Mouse (Mus musculus): ENCODE data around the gene Tcf12.
A peak's percentile ranks its signal among the peaks of the same experiment; 100 is the strongest.

Gene Tcf12

DNA sequence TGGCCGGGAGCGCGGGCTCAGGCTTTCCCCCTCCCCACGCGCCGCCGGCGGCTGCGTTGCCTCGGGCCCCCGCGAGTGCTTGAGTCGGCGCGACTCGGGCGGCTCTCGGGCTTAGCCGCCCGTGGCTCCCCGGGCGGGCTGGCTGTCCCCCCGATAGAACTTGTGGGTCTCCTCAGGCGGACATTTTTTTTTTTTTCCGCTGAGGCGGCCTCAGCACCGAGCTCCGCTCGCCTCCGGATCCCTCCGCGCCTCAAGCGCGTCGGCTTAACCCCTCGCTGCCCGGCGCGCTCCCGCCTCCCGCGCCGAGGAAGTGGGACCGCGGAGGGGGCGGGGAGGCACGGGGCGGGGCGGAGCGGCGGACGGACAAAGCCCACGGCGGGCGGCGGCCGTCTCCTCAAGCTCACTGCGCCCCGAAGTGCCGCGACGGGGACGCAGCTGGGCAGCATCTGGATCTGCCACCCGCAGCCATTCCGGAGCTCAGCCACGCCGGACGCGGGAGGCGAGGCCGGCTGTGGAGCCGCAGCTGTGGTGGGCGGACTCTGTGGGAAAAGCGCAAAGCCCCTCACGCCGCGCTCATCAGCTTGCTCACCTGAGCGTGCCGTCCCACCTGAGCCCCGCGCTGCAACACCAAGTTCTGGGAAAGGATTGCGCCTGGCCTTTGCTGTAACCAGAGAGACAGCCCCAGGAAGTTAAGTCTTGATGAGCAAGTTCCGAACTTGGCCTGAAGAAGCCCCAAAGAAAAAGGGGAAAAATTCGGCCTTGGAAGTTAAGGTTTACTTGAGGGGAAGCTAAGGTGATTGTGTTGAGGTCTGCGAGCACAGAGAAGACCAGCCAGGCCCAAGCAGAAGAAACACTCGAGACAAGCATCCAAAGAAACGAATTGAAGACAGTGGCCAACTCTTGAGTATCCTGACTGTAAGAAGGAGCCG is at the start of gene Tcf12:
Gene Tcf12 (minus strand): TSS at position 250 of the 929 bp plus-strand sequence.
- DNase-seq: peak; percentile 87 to 90

DNA sequence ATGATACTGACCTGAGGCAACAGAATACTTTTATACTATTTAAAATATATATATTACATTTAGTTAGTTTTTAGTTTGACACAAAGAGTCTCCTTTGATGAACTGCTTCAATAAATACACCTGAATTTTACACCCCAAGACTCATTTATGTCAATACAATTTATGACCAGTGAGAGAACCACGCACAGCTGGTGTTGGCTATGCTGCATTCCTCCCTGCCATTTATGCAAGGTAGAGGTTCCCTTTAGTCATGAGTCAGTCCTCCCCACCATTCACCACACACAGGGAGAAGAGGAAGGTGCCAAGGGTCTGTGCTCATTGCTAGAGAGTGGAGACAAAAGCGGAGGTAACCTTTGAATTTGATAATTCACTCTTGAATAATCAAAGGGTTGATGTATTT is 46.7 kb upstream of the Tcf12 start:
- no peak for DNase-seq

DNA sequence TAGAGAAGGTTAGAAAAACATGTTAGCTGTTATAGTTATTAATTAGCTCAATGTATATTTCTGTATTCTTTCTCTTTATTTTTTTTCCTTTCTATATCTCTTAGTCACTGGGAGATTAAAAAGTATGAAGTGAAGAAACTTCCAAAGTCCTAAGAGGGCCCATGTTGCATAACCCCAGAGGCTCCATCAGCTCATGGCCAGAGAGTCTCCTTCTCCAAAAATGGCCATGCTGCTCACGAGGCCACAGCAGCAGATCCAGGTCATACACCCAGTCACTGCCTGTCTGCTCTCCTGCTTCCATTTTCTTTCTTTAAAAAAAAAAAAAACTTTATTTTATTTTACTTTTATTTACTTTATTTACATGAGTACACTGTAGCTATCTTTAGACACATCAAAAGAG is 45.4 kb upstream of the Tcf12 start:
- DNase-seq: no peak

DNA sequence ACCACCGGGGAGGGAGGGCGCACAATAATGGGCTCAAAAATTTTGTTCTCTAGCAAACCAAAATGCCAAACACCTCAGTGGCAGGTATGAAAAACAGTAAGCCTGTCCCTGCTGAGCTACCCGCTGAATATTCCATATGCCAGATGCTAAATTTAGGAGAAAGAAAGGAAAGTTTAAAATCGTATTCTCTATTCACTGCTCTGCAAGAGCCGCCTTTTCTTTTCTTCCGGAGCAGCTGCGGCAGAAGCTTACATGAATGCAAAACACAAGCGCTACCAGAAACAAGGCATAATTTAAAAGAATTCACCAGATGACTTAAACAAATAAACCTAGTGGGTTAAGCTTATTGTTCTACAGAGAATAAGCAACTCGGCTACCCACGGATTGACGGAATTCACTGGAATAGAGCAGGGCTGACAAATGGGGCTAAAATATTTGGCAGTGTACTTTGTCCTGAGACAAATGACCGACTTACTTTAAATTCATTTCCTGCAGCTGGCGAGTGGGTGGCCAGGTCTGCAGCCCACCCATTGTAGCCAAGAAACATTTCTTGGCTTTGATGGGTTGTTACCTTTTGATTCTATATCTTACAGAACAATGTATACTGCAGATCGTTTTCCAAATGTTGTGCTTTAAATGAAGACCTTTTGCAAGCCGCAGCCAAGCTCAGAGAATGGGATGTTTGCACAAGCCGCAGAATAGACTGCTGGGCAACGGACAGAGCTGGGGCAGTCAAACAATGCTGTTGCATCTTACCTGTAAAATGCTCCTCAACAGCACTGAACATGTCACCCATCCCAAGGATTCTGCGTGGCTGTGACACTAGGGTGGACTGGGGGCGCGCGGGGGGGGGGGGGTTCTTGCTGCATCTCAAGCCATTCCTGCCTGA is 43.8 kb upstream of the Tcf12 start:
- peak; percentile 19 to 50 for DNase-seq

DNA sequence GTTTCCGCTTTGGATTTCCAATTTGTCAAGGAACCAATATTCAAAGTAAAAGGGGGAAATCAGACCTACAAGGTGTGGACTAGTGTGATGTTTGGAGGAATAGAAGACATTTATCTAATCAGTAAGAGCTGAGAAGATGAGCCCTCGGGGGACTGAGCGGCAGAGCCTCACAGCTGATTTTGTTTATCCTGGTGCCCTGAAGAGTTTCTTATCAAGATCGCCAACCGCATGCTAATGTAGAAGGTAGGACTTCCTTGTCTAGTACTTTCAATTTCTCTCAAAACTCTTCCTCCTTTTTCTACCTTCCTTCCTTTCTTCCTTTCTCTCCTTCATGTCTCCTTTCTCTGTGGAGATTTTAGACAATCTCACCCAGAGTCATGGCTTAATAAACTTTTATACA is 32.5 kb upstream of the Tcf12 start:
- no peak for DNase-seq

DNA sequence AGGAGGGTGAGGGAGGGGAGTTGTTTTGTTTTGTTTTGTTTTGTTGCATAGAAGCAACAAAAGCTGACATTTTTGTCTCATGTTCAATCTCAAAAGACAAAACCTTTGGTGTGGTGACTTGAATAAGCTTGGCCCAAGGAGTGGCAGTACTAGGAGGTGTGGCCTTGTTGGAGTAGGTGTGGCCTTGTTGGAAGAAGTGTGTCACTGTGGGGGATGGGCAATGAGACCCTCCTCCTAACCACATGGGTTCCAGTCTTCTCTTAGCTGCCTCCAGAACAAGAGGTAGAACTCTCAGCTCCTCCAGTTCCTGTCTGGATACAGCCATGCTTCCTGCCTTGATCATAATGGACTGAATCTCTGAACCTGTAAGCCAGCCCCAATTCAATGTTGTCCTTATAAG is 26.2 kb upstream of the Tcf12 start:
- no peak for DNase-seq

DNA sequence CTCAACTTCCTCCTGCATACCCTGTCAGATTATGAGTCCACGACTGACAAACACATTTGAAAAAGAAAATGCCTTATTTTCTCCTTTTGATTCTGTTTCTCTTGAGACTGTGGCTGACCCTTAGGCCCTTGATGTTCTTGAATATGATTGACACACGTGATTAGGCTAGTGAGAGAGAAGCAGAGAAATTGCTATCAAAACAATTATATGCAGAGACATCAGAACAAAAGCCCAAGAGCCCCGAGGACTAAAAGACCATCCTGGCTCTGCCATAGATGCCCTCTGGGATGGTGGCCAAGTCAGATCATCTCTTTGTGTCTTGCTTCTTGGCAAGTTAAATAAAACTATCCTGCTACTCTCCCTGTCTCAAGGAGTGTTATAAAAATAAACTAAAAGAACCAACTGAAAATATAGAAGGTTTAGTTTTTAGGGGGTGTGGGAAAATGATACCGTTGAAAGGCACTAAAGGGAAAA is 22.1 kb upstream of the Tcf12 start:
- DNase-seq: peak; percentile 50 to 56

DNA sequence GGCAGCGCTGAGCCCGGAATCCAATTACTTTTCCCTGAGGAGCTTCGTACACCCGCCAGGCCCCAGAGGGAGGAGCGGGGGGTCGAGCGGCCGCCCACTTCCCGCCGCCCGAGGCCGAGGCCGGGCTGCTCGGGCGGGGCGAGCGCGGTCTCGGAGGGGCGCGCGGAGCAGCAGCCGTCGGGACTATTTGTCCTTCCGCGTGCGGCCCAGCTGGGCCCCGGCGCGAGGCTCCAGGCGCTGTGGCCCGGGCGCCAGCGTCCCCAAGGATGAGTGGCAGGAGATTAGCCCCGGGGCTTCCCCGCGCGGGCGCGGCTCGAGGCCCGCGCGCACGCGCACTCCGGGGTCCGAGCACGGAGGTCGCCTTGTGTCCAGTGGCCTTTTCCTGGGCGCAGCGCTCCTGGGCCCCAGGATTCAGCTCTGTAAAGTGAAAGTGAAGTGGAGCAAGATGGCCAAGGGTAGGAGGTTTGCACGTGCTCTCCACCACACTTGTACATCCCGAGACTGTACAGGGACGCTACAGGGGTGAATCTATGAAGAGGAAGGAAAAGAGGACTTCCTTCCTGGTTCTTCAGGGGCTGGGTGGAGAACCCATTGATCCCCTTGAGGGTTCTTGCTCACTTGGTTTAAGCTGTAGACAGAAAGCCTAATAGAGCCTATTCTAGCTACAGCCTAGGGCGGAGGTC is 21.6 kb upstream of the Tcf12 start:
- peak; percentile 86 to 91 for DNase-seq

DNA sequence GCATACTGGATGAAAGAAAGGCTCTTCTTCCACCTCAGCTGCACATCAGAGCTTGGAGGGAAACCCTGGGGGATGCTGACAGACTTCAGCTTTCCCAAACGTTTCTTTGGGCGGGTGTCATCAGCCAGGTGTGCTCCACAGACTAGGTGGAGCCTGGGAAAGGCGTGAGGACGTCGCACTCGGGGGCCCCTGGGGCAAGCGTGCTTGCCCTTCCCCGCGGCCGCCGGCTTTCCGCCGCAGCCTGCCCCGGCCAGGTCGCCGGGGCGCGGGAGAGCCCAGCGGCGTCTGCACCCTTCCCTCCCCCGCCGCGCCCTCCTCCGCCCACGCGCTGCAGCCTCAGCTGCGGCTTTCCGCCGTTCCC is 21.0 kb upstream of the Tcf12 start:
- no peak for DNase-seq

DNA sequence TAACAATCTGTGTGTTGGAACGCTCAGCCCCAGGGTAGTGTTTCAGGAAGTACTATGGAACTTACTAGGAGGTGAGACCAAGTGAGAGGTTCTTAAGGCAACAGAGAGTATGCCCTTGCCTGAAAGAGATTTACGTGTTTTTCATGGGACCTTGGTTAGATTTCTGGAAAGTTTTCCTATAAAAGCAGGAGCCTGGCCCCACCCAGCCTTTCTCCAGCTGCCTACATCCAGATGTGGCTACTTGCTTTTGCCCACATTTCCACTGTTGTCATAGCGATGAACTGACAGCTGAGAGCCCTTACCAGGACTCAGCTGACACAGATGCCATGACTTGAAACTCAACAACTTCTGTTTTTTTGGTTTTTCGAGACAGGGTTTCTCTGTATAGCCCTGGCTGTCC is 18.2 kb upstream of the Tcf12 start:
- DNase-seq: no peak

DNA sequence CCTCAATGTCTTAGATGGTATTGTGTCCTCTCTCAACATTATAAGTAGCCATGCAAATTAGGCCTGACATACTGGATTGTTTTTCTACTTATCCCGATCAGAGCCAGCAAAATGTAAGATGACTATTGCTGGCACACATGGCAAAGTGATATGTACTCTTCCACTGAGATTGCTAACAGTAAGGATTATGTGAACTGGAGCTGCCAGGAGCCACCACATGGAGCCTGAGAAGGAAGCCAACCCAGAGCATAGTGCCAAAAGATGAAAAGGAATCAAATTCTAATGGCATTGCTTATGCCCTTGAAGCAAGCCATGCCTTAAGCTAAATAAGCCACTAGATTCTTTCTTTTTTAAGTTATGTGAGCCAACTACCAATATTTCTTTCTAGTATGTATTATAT is 13.8 kb upstream of the Tcf12 start:
- DNase-seq: peak; percentile 74 to 89

DNA sequence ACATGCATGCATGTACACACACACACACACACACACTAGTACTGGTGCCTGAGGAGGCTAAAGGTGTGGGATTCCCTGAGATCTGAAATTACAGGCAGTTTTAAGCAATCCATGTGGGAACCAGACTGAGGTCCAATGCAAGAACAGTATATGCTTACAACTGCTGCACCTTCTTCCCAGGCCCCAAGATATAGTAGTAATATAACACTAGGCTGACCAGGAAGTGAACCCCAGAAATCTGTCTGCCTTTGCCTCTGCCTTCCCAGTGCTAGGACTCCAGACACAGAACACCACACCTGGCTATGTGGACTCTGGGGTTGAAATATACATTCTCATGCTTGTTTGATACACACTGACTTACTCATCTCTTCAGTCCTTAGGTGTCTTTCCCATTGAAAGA is 6.8 kb upstream of the Tcf12 start:
- no peak for DNase-seq

DNA sequence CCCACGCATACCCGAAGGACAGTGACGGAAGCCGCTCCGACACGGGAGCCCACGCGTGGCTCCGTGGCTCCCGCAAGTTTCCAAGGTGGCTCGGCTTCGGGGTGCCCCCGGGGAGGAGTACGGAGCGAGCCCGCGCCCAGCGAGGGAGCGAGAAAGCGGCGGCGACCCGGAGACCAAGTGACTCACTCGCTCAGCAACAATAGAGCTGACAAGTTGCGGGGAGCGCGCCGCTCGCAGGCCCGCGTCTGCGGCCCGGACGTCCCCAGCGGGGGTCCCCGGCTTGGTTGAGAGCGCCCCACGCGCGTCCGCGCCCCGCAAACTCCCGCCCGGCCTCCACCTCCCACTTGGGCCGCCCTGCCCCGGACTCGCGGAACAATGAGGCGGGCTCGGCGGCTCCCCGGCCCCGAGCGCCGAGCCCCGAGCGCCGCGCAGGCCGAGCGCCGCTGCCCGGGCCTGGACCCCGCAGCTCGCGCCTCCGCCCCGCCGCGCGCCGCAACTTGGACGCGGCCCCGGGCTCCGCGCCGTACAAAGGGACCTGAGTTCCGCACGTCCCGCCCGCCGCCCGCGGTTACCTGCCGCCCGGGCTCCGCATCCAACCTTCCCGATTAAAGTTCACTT is 558 bp downstream of the Tcf12 start:
- peak; percentile 84 to 88 for DNase-seq

DNA sequence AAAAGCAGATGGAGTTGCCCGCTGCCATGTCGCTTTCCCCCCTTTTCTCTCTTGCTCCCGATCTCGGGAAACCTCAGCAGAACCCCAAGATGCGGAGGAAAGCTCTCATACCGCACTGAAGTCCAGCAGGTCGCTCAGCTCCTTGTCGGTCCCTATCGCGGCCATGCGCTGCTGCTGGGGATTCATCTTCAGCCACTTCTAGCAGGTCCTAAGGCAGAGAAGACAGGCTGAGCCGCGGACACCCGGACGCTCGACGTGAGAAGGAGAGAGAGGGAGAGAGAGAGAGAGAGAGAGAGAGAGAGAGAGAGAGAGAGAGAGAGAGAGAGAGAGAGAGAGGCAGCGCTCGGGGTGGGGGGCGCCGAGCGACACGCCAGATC is 1.1 kb downstream of the Tcf12 start:
- DNase-seq: peak; percentile 52 to 62

DNA sequence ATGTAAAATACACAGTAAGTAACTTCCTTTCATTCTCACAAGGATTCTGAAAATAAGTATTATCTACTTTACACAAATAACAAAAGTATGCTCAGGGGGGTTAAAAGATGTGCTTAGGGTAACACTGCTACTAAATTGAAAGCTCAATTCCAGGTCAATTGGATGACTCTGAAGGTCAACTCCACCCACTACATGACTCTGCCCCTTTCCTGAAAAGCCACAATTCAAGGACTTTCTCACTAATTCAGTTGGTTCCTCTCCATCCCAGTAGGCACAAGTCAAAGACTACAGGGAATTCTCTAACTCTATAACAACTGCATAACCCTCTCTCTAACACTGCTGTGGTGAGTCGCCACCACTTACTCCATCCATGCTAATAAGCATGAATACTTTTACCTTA is 8.2 kb downstream of the Tcf12 start:
- no peak for DNase-seq

DNA sequence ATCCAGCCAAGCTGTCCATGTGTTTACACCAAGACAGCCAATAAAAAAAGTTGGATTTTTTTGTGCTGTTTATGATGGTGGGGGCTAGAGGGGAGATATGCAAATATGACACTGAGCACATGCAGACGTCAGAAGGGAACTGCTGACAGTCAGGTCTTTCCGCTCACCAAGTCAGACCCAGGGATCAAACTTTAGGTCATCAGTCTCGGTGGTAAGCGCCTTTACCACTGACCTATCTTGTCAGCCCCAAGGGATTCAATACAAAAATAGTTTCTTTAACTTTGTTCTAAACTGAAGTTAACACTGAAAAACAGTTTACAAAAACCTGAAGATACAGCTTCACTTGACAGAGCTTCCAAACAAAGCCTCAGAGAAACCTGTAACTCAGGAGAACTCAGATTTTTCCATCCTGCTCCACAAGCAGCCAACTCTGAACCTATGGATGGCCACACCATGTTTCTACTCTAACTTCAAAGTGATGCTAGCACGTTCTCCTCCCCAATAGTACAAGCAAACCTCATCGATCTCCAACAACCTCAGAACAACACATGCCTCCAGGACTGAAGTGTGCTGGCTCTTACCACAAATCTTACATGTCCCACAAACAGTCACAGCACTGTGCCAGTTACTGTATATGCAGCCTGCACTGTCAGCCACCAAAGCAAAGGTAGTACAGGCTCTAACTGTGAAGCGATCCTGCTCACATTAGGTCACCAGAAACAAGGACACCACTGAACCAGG is 11.6 kb downstream of the Tcf12 start:
- DNase-seq: no peak

DNA sequence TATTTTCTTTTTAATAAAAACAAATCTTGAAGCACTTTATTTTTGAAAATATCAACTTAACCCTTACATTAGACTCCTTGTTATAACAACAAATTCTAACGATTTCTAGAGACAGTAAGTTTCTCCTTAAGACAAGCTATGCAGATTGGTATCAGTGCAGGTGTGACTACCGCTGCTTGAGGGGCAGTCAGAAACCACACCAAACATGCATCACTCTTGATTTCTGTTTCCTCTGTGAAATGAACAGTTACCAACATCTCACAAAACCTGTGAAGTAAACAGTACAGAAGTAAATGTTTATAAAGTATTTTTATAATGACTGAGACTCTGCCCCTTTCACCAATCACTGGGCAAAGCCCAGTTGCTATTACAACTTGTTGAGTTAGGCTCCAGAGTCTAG is 13.6 kb downstream of the Tcf12 start:
- DNase-seq: no peak

DNA sequence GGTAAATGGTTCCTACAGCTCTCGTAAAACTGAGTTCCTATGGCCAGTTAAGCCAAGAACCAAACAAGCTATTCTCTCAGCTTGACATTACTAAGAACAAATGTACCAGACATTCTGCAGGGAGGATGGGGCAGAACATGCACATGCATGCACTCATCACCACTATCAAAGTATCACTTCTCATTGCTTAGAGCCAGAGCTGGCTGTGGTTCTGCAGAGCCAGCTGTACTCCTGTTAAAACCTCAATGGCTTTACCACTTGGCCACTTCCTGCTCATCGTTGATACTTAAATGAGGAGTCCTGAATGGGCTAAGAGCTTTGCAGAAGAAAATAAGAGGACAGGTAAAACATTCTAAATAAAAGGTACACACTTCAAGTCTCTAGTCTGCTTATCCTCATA is 14.6 kb downstream of the Tcf12 start:
- no peak for DNase-seq

DNA sequence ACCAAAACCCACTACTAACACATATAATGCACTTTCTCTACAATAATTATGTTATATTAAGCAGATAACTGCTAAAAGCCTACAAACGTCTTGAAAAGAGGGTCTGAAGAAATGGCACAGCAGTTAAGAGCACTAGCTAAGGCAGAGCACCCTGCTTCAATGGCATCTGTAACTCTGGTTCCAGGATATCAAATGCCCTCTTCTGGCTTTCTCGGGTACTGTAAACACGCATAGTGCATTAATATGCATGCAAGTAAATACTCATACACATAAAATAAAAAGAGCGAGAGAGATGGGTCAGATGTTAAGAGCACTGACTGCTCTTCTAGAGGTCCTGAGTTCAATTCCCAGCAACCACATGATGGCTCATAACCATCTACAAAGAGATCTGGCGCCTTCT is 17.0 kb downstream of the Tcf12 start:
- peak in 1 of 2 experiments; percentile 6 for DNase-seq

DNA sequence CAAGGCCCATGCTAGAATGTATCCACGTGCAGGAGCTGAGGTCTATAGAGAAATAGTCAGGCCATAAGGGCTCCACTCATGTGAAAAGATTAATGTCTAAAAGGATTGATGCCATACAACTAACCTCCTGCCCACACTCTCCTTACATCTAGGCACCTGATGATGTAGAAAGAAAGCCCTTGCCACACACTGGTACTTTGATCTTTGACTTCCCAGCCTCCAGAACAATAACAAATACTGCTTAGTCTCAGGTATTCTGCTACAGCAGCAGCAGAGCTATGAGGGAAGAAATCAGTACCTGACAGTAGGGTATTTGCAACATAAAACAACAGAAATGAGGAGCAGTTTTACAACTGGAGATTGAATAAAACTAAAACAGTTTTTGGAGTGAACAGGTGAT is 19.5 kb downstream of the Tcf12 start:
- DNase-seq: no peak

DNA sequence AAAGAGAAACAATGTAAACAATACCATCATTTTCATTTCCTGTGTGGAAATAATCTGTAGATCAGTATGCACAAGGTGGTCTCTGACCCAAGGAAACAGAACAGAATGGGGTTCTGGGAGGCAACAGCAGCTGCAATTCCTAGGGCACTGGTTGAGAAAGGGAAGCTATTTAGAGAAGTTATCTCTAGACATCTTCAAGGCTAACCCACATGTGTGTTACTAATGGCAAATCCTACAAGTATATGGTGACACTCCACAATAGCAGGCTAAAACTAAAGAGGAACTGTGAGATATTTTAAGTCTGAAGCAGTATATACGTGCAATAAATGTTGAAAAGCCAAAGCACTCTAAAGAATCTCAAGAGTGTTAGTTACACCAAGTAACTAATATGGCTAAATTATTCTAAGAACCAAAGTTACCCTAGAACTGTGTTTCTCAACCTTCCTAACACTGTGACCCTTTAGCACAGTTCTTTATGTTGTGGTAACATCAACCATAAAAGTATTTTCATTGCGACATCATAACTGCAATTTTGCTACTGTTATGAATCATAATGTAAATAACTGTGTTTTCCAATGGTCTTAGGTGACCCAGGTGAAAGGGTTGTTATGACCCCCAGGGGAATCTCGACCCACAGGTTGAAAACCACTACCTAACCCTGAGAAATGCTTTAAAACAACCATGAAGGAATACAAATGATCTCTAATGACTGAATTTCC is 22.6 kb downstream of the Tcf12 start:
- DNase-seq: no peak
